Mouse (Mus musculus) neural tube, embryonic 11.5 days (tissue): ENCODE measurements around the gene Fam104a. TPM values are rescaled to one million over a fixed set of nuclear protein-coding genes. Genes with fewer than 3 reads are reported as not detected.
"Not testable (repeated sequence)": the region's sequence is repeated elsewhere in the genome, so short reads cannot be mapped to it uniquely, and the experiment has no call there.

Experiments
- ATAC-seq: fragments of 200-750 bp; cut with Nextera tagmentation; 2 replicates; pipeline ENCODE4 v1.8.0; 2017; ENCODE audit warnings: moderate number of reproducible peaks, mild to moderate bottlenecking, moderate TSS enrichment, moderate library complexity; ENCODE audit not compliant: insufficient read depth, low FRiP score, low TSS enrichment
- DNase-seq: peaks from one replicate; pipeline ENCODE4 v3.0.0-alpha.2; 2015; ENCODE audit warnings: low spot score
- H3K27ac ChIP-seq: fragments of 300-500 bp; sonication (generic); 2 replicates; pipeline ENCODE4 v1.5.1; 2014; ENCODE audit warnings: low read depth, mild to moderate bottlenecking, low read length
- H3K27me3 ChIP-seq: fragments of 300-500 bp; sonication (generic); 2 replicates; pipeline ENCODE4 v1.6.1; 2014; ENCODE audit warnings: mild to moderate bottlenecking, low read length, mixed read lengths; ENCODE audit not compliant: control insufficient read depth, insufficient read depth
- H3K36me3 ChIP-seq: fragments of 300-500 bp; sonication (generic); 2 replicates; pipeline ENCODE4 v1.6.1; 2014; ENCODE audit warnings: mild to moderate bottlenecking, low read length, moderate library complexity, mixed read lengths; ENCODE audit not compliant: control insufficient read depth, insufficient read depth
- H3K4me1 ChIP-seq: fragments of 300-500 bp; sonication (generic); 2 replicates; pipeline ENCODE4 v1.6.1; 2014; ENCODE audit warnings: low read length, mixed read lengths; ENCODE audit not compliant: control insufficient read depth, insufficient read depth
- H3K4me2 ChIP-seq: fragments of 300-500 bp; sonication (generic); 2 replicates; pipeline ENCODE4 v1.6.1; 2014; ENCODE audit warnings: low read depth, mild to moderate bottlenecking, moderate library complexity
- H3K4me3 ChIP-seq: fragments of 300-500 bp; sonication (generic); 2 replicates; pipeline ENCODE4 v1.5.1; 2014; ENCODE audit warnings: low read depth, low read length
- H3K9ac ChIP-seq: fragments of 300-500 bp; sonication (generic); 2 replicates; pipeline ENCODE4 v1.6.1; 2014; ENCODE audit warnings: mild to moderate bottlenecking, low read length
- H3K9me3 ChIP-seq: fragments of 300-500 bp; sonication (generic); 2 replicates; pipeline ENCODE4 v1.6.1; 2016; ENCODE audit warnings: low read length; ENCODE audit not compliant: control insufficient read depth
- WGBS: fragments of 180-500 bp; shearing (Covaris S2); extraction: QIAGEN DNeasy Blood & Tissue Kit; methylation state at CpG from one replicate; pipeline ENCODE4 v1.1.7; 2014; 5-methylcytosine and 5-hydroxymethylcytosine counted together
- polyA plus RNA-seq: library from polyadenylated mRNA; unstranded; fragments of >200 nt; fragmentation: Nextera tagmentation; extraction: Ambion mirVana; gene quantifications from 2 replicates; pipeline ENCODE4 v1.2.1, GENCODE M21; 2014

Fam104a gene
- polyA plus RNA-seq, 1 experiment from 2014 or later: 57.9 TPM

DNA sequence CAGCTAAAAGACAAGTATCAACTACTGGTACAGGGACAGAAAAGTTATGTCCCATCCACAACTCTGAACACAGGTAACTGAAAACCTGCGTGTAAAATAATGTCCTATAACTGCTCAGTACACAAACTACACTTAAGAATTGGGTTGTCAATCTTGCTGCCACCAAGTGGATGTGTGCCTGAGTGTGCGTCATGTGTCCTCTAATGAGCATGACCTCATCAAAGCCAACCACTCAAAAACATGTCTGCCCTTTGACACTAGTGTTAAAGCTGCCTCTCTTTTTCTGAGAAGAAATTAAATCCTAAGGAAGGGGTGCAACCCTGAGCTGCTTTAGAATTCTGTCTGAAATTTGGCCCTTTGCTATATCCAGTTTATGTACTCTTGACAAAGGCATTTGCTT lies 19.7 kb downstream of the Fam104a start:
- H3K4me3 ChIP-seq: no peak overlapping the region
- no peaks in the 10 kb centered on the region for H3K27me3 ChIP-seq
- no peak overlapping the region for H3K4me2 ChIP-seq
- no peak overlapping the region for H3K9ac ChIP-seq
- H3K36me3 ChIP-seq: peaks cover 9% of the 10 kb centered on the region
- no peak overlapping the region for H3K27ac ChIP-seq
- H3K9me3 ChIP-seq: no peaks in the 10 kb centered on the region
- DNase-seq (no peak), ATAC-seq (no peak)
- no peaks in the 10 kb centered on the region for H3K4me1 ChIP-seq
- WGBS: 70% methylated on average over 2 of the region's 2 CpGs

GRCm38 (mm10) chr11:113661835-113662351 lies 22.1 kb downstream of the Fam104a start:
- Histone ChIP-seq H3K36me3 (peaks cover 15% of the 10 kb centered on the region), H3K4me1 (no peaks in the 10 kb centered on the region)
- 93% methylated on average over 18 of the region's 18 CpGs for WGBS

DNA sequence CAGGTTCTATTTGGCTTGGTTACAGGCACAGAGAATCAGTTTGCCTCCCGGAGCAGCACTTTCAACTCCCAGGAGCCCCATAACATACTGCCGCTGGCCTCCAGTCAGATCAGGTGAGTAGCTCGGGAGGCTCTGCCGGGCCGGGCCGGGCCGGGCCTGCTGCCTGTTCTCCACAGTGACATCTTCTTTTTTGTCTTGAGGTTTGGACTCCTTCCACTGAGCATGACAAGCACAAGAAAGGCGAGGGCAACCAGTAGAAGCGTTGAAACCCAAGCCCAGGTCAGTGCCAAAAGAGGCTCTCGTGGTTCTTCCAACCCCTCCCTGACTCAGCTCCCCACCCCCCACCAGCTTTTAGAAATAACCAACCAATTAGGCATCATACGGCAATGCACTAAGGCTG lies 23.0 kb downstream of the Fam104a start:
- WGBS: 95% methylated on average over 11 of the region's 11 CpGs
- Histone ChIP-seq H3K27me3 (no peaks in the 10 kb centered on the region), H3K9ac (no peak overlapping the region), H3K36me3 (peaks cover 16% of the 10 kb centered on the region), H3K4me3 (no peak overlapping the region), H3K9me3 (no peaks in the 10 kb centered on the region), H3K4me1 (no peaks in the 10 kb centered on the region), H3K27ac (no peak overlapping the region), H3K4me2 (no peak overlapping the region)
- ATAC-seq (no peak), DNase-seq (no peak)

More at GRCm38 (mm10) chr11:113661835-113662351, 22.1 kb downstream of the Fam104a start:
- H3K4me3 ChIP-seq: no peak overlapping the region
- H3K27me3 ChIP-seq: no peaks in the 10 kb centered on the region
- ATAC-seq (no peak), DNase-seq (no peak)
- H3K9me3 ChIP-seq: no peaks in the 10 kb centered on the region
- no peak overlapping the region for H3K27ac ChIP-seq
- H3K9ac ChIP-seq: no peak overlapping the region
- H3K4me2 ChIP-seq: no peak overlapping the region

- 97% methylated on average over 3 of the region's 3 CpGs for WGBS
- H3K9ac ChIP-seq, DNase-seq: not testable (repeated sequence)
These were observed 23.7 kb downstream of the Fam104a start for GRCm38 (mm10) chr11:113660213-113660612.

DNA sequence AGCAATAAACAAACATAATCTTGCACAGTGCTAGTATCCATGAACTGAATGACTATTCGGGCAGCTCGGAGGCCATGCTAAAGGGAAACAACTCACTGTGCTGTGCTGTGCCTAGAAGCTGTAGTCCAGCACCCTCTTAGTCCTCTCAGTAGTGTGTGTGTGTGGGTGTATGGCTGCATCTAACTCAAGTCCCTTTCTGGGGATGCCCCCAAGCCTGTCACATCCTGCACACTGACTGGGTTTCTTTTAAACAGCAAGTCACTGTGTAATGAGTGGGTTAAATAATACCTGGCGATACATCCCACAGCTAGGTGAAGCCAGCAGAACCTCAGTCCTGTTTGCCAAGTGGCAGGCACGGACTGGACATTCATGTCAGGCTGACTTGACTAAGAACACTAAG lies 25.2 kb downstream of the Fam104a start:
- DNase-seq (no peak), ATAC-seq (no peak)
- no peaks in the 10 kb centered on the region for H3K4me1 ChIP-seq
- H3K27ac ChIP-seq: no peak overlapping the region
- H3K27me3 ChIP-seq: no peaks in the 10 kb centered on the region
- 86% methylated on average over 4 of the region's 4 CpGs for WGBS
- no peak overlapping the region for H3K9ac ChIP-seq
- H3K36me3 ChIP-seq: peaks cover 21% of the 10 kb centered on the region
- no peak overlapping the region for H3K4me2 ChIP-seq
- no peak overlapping the region for H3K4me3 ChIP-seq
- H3K9me3 ChIP-seq: no peaks in the 10 kb centered on the region

More at GRCm38 (mm10) chr11:113660213-113660612, 23.7 kb downstream of the Fam104a start:
- H3K27ac ChIP-seq, H3K4me3 ChIP-seq, ATAC-seq, H3K9me3 ChIP-seq, H3K27me3 ChIP-seq, H3K4me1 ChIP-seq, H3K4me2 ChIP-seq: not testable (repeated sequence)
- peaks cover 19% of the 10 kb centered on the region for H3K36me3 ChIP-seq

DNA sequence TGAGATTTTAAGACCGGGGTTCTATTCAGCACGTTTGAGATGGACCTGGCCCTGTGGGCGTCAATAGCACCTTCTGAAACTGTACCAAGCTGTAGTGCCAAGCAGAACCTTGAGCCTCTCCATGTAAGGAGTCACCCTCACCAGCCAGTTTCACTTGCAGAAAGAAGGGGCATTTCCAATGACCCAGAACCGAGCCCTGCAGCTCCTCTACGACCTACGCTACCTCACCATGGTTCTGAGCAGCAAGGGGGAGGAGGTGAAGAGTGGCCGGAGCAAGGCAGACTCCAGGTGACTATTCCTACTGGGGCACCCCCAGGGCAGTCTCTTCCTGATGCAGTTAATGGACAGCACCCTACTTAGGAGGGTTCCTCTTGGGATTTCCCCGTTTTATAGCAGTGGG lies 25.6 kb downstream of the Fam104a start:
- H3K36me3 ChIP-seq: peaks cover 22% of the 10 kb centered on the region
- H3K4me2 ChIP-seq: no peak overlapping the region
- H3K27ac ChIP-seq: no peak overlapping the region
- 89% methylated on average over 8 of the region's 8 CpGs for WGBS
- H3K9me3 ChIP-seq: no peaks in the 10 kb centered on the region
- H3K4me1 ChIP-seq: no peaks in the 10 kb centered on the region
- ATAC-seq (no peak), DNase-seq (no peak)
- H3K4me3 ChIP-seq: no peak overlapping the region
- no peak overlapping the region for H3K9ac ChIP-seq
- H3K27me3 ChIP-seq: no peaks in the 10 kb centered on the region

DNA sequence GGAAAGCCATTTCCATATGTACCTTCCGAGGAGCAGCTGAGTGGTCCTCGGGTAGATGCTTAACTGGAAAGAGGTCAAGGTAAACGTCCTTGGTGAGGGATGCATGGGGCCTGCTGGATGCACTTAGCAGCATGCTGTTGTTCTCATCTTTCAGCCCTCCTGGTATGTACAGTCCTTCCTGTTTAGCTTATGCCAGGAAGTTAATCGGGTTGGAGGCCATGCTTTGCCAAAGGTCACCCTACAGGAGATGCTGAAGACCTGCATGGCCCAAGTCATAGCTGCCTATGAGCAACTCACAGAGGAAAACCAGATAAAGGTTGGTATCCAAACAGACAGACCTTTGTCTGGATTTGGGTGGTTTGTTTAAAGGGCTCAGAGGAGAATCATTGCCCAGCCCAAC lies 26.7 kb downstream of the Fam104a start:
- Histone ChIP-seq H3K9ac (no peak overlapping the region), H3K4me1 (no peaks in the 10 kb centered on the region), H3K27me3 (no peaks in the 10 kb centered on the region), H3K36me3 (peaks cover 20% of the 10 kb centered on the region), H3K4me2 (no peak overlapping the region), H3K9me3 (no peaks in the 10 kb centered on the region), H3K4me3 (no peak overlapping the region), H3K27ac (no peak overlapping the region)
- 76% methylated on average over 4 of the region's 4 CpGs for WGBS
- ATAC-seq: no peak
- no peak for DNase-seq

- Histone ChIP-seq H3K4me3 (no peak overlapping the region), H3K9ac (no peak overlapping the region), H3K27ac (no peak overlapping the region), H3K4me2 (no peak overlapping the region), H3K9me3 (no peaks in the 10 kb centered on the region), H3K27me3 (no peaks in the 10 kb centered on the region), H3K36me3 (peaks cover 17% of the 10 kb centered on the region), H3K4me1 (peaks cover 2% of the 10 kb centered on the region; the same call in 1 of the 2 replicates)
- no peak for ATAC-seq
- 91% methylated on average over 8 of the region's 8 CpGs for WGBS
- DNase-seq: no peak
These were observed 27.4 kb downstream of the Fam104a start for GRCm38 (mm10) chr11:113656511-113656932.

DNA sequence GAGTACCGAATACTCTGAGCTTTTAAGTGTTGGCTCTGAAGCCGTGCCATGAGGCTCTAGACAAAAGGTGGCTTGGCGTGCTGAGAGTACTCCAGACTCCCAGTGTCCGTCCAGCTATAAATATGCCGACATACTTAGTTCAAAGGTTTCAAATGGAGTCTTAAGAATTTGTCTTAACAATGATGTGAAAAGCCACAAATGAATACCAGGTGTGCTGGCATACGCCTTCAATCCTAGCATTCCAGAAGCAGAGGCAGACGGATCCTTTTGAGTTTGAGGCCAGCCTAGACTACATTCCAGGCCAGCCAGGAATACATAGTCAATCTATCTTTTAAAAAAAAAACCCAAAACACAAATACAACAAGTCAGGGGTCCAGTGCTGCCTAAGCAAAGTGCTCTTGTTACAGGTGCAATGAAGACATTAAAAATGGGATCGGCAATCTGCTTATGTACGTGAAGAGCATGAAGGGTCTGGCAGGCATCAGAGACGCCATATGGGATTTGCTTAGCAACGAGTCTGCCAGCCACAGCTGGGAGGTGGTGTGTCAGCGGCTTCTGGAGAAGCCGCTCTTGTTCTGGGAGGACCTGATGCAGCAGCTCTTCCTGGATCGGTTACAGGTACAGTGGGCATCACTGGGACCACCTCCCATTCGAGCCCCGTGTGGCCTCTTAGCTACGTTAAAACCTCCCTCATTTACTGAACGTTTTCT lies 29.2 kb downstream of the Fam104a start:
- ATAC-seq (no peak), DNase-seq (no peak)
- Histone ChIP-seq H3K4me2 (no peak overlapping the region), H3K36me3 (peaks cover 13% of the 10 kb centered on the region), H3K27me3 (no peaks in the 10 kb centered on the region), H3K4me1 (peaks cover 10% of the 10 kb centered on the region), H3K4me3 (no peak overlapping the region), H3K27ac (no peak overlapping the region), H3K9me3 (no peaks in the 10 kb centered on the region), H3K9ac (no peak overlapping the region)
- WGBS: 76% methylated on average over 18 of the region's 18 CpGs
